Mouse (Mus musculus) neutrophil, adult 5-6 weeks (primary cell): ENCODE results near the gene Tnfsf9. TPM values are rescaled to one million over a fixed set of nuclear protein-coding genes. Genes with fewer than 3 reads are reported as not detected.

Source experiments
- ATAC-seq: fragments of 151-379, 151-347 bp; 2 replicates; pipeline ENCODE4 v1.8.0; 2017; ENCODE audit warnings: mild to moderate bottlenecking, moderate TSS enrichment; ENCODE audit not compliant: insufficient number of reproducible peaks, poor library complexity, low FRiP score, severe bottlenecking; ENCODE audit errors: extremely low read depth
- total RNA-seq: library from RNA; stranded (forward); fragments of 200-1000 nt; gene quantifications from 2 replicates; pipeline ENCODE4 v1.2.3, GENCODE M21; 2017

The Tnfsf9 gene
- total RNA-seq, 1 experiment from 2014 or later: 2.0 TPM

DNA sequence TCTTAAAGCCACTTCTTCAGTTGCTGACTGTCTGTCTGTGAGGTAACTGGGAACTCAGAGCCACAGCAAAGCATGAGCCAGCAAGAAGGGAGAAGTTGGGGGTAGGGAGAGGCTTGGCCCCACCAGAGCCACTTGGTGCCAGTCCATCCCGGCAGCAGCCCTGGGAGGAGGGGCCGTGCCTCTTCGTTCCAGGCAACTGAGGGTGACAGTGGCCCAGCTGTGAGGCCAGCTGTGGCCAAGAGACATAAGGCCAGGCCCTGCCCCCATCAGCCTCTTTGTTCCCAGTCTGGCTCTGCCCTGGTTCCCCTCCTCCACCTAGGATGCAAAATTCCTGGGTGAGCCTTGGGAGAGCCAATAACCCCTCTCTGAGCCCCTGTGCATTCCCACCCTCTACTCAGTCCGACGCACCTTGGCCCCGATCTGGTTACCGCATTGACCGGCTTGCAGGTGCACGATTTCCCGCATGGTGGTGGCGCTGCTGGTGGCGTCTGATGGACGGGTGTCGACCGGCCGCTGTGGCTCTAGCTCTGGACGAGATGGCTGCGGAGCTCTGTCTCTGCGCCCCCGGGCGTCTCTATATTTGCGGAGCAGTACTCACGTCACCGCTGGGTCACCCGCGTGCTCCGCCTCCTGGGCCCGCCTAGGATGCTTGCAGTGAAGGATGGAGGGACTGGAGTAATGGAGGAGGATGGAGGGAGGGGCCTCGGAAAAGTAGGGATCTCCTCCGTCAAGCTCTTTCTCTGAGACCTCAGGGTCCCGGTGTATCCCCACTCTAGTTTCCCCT is 17.9 kb upstream of the Tnfsf9 start, which contains the start of gene Tubb4a:
Tubb4a (minus strand) TSS at position 734 of the 784 bp plus-strand sequence.
- no peak for ATAC-seq

DNA sequence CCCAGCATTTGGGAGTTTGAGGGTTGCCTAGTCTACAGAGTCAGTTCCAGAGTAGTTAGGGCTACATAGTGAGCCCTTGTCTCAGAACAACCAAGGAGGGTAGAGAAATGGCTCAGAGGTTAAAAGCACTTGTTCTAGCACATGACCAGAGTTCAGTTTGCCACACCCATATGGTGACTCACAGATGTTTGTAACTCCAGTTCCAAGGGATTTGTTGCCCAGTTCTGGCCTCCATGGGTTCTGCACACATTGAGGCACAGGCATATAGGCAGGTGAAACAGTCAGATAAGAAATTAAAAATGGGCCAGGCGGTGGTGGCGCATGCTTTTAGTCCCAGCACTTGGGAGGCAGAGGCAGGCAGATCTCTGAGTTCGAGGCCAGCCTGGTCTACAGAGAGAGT is 10.9 kb upstream of the Tnfsf9 start:
- no peak for ATAC-seq

DNA sequence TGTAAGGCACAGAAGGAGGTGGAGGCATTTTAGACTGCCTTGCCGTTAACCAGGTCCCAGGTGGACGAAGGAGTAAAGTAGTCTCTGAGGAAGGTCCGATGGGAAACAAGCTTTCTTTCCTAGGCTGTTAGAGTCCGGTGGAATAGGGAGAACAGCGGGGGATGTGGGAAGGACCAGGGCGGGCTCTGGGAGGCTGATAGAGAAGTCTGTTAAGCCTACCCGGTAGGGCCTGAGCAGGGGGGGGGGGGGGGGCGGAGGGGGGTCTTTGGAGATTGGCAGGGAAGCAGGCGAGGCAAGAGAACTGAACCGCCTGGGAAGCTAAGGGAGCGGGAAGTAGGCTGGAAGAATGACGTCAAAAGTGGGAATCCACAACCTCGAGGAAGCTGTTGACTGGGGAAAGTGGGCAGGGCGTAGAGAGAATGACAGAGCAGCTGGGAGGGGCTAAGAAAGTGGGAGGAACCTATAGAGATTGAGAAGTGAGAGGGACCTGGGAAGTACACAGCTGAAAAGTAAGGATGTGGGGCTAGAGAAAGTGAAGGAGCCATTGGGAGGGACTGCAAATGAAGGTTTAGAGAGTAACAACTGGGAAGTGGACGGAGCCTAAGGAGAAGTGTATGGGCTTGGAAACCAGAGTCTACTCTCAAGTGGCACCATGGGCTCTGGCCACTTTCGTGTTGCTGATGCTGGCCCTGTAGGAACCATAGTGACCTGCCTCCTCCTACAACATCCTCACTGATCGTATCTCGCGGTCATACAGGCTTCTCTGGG is 9.1 kb upstream of the Tnfsf9 start:
- peak; percentile 60 for ATAC-seq

DNA sequence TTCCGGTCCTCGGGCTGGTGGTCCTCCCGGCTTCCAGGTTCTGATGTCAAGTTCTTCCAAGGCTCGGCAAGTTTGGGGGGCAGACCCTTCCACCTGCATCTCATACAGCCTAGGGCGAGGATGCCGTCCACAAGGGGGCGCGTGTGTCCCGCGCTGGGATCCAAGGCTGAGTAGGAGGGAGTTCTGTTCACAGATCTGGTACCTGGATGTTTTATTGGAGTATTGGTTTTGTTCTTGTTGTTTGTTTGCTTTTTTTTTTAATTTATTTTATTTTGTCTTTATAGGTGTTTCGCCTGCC is 8.6 kb upstream of the Tnfsf9 start:
- ATAC-seq: peak; percentile 69

DNA sequence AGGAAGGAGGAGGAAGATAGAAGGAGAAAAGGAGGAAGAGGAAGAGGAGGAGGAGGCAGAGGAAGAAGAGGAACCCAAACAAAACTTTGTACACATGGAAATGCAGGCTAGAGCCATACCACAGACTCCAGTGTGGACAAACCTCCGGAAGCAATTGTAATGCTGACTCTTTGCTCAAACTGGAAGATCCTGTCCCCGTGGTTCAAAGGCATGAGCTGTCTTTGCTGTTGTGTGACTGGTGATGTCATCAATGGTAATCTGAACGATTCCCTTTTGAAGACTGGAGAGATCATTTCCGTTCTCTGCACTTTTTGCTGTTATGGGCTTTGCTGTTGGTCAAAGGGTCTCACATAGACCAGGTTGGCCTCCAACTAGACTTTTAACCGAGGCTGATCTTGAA is 6.8 kb upstream of the Tnfsf9 start:
- ATAC-seq: no peak

DNA sequence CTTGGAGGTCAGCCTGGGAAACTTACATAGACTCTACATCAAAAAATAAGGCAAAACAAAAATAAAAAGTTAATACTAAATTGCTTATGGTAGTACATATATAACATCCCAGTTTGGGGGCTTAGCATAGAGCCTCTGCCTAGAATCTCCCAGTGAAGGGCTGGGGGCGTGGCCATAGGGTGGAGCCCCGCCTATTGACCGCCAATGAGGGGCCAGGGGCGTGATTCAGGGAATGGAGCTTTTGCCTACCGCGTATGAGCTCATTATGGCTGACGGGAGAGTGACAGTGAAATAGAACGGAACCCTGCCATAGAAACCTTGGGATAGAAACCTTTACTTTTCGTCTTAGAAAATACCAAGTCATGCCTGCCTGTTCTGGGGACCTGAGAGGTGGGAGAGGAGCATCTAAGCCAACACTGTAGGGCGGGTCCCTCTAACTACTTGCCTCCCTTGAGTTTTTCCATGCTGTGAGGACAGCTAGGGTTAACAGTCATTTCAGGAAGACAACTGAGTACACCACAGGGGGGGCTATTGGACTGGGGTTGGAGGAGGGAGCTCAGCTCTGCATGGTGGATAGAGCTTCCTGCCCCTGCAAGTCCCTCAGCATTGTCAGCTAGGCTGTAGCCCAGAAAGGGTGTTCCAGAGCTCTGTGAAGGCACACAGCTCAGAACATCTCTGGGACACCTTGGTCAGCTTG is 5.3 kb upstream of the Tnfsf9 start:
- no peak for ATAC-seq

DNA sequence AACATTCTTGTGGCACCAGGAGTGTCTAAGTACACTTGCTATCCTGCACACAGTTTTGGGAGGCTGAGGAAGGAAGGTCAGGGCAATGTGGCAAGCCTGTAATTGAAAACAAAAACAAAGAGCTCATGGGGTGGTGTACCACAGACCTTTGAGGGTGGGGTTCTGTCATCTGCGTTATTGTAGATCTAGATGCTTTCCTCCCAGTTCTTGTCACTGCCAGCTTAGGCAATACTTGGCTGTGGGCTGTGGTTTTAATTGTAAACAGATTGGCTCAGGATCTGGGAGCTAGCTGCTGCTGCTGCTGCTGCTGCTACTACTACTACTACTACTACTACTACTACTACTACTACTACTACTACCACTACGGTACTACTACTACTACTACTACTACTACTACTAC is 2.8 kb upstream of the Tnfsf9 start:
- no peak for ATAC-seq

DNA sequence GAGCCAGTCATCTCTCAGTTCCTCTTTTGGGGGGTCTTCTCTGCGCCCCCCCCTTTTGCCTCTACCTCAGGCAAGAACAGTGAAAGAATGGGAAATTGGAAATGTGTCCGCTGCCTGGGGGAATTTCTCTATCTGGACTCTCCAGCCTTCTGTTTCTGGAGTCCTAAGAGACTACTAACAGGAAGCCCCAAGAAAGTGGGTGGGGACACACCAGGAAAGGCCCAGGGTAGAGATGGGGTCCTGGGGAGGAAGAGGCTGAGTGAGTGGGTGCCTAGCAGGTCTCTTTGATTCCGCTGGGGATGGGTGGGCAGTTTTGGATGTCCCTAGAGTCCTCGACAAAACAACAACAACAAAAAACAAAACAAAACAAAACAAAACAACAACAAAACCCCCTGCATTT is 629 bp upstream of the Tnfsf9 start:
- no peak for ATAC-seq

DNA sequence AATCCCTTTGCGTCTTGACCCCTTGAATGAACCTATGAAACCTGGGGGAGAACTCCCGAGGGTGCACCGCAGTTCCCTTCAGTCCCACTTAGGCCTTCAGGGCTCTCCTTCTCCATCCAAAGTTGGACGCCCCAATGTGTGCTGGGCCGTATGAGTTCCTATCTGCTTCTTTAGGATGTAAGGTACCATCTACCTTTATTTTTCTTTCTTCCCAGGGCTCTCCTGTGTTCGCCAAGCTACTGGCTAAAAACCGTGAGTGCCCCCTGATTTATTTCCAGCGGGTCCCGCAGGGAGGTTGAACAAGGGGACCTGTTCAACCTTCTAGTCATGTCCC is 877 bp downstream of the Tnfsf9 start:
- no peak for ATAC-seq

DNA sequence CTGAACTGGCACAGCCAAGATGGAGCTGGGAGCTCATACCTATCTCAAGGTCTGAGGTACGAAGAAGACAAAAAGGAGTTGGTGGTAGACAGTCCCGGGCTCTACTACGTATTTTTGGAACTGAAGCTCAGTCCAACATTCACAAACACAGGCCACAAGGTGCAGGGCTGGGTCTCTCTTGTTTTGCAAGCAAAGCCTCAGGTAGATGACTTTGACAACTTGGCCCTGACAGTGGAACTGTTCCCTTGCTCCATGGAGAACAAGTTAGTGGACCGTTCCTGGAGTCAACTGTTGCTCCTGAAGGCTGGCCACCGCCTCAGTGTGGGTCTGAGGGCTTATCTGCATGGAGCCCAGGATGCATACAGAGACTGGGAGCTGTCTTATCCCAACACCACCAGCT is 1.9 kb downstream of the Tnfsf9 start:
- ATAC-seq: no peak

DNA sequence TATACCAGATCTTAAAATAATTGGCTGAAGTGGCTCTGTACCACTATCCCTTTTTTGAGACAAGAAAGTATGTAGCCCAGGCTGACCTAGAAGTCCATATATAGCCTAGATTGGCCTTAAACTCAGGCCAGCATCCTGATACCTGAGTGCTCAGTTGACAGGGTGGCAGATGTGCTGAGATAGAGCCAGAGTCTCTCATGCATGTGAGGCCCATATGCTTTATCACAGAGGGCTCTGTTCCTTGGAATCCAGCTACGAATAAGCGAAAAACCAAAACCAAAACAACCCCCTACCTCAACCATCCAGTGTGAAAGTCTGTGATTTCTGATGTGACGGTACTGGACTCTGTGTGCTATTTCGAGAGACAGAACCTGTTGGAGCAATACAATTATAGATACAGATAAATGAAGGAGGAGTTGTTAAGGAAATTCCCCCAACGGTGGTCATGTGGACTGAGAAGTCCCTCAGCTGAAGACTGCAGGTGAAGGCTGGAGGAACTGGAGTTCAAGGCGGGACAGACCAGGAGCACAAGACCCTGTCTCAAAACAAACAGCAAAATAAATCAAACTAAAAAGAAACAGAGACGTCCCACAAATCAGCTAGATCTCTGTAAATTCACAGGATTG is 3.0 kb downstream of the Tnfsf9 start:
- ATAC-seq: no peak

DNA sequence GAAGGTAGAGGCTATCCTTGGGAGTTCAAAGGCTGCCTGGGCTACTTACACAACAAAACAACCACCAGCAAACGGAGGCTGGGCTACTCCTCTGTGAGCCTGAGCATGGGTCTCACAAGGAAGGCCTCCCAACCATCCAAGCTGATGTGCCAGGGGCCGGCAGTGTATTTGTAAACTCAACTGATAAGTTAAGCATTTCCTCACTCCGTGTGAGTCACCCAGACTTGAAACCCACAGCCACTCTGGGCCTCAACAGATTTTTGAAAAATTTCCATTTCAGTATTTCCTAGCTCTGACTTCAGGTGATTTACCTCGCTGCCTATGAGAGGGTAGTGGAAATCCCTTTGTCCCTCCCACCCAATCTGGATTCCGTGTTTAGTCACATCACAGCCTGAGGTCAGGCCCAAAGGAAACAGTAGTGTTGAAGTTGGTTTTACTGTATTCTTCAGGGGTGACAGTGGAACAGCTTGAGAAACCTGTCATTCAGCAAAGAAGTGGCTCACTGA is 3.6 kb downstream of the Tnfsf9 start:
- ATAC-seq: no peak

DNA sequence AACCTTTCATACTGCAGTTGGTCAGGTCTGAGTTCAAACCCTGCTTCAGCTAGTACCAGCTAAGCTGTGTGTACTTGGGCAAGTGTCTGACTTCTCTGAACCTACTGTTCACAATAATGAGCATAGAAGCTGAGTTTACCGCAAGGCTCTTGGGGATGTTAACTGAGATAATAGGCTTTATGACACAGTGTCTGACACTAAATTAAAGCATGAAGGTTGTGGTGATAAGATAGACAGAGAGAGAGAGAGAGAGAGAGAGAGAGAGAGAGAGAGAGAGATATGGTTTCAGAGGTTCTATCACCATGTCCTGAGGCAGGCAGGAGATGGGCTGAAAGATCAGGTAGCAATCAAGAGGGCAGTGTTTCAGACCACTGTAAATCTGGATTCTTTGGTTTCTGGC is 4.9 kb downstream of the Tnfsf9 start:
- ATAC-seq: no peak

DNA sequence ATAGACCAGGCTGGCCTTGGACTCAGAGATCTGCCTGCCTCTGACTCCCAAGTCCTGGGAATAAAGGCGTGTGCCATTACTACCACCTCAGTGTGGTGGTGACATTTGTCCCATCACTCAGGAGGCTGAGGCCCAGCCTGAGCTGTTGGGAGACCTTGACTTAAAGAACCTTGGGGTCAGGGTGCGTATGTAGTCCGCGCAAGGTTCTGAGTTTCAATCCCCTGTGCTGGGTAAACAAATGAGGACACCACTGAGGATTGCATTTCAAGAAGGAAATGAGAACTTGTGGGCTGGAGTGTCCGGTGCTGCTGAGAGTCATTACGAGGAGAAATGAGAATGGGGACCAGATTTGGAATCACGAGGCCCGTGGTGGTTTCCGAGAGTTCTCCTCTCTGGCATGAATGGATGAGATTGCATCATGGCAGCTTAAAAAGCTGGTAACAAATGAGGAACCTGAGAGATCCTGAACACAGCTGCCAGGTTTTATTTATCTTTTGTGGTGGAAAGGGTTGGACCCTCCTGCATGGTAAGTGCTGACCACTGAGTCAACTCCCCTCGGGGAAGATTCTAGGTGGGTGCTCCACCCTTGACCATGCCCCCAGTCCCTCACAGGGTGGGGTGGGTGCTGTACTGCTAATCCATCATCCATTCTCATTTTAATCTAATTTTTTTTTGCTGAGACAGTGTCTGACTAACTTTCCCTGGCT is 7.8 kb downstream of the Tnfsf9 start:
- no peak for ATAC-seq

DNA sequence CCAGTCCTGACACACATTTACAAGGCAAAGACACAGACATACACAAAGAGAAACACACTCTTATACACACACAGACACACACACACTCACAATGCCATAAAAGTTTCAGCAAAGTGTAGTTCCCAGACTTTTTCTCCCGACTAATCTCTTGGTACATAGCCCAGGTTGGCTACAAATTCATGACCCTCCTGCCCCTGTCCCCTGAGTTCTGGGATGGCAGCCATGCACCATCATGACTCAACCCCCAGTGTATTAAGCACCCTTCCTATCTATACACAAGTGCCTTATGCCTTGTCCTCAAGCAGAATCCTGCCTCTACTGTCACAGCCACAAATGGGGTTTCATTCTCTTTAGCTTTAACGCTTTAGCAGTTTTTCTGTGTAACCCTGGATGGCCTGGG is 11.7 kb downstream of the Tnfsf9 start:
- no peak for ATAC-seq

DNA sequence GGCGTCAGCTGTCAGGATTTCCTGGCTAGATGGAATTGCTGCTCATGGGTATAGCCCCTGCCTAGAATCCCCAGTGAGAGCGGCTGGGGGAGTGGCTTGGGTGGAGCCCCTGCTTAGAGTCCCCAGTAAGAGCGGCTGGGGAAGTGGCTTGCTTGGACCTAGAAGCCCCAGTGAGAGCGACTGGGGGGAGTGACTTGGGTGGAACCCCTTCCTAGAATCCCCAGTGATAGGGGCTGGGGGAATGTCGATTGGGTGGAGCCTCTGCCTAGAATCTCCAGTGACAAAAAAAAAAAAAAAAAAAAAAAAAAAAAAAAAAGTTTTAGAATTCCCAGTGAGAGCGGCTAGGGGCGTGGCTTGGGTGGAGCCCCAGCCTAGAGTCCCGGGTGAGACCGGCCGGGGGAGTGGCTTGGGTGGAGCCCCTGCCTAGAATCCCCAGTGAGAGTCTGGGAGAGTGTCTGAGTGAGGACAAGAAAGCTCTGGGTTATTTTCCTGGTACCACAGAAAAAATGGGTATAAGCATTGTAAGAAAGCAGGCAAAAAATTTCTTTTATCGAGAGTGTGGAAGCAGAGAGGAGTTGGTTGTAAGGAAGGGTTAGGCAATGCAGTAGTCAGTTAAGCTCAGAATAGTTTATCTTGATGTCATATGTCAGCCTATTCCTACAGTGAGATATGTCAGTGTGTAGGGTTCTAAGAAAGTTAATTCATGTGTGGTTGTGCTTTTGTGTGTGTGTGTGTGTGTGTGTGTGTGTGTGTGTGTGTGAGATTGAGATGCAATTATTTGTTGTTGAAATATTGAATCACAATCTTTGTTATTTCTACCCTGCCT is 13.6 kb downstream of the Tnfsf9 start:
- ATAC-seq: no peak

DNA sequence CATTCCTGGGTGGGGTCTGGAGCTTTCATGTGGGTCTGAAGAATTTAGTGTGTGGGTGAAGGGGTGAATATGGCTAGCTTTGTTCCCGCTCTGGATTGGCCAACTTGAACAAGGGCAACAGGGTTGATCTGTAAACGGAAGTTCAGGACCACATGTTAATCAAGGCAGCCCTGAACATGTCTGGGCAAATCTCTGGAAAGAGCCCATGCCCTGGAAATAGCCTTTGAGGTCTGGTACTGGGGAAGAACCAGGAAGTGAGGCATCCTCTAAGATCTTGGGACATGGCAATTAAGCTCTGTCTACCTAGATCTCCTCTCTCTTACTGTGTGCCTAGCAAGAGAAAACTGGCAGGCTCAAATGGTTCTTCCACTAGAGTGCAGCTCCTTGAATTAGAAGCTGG is 16.7 kb downstream of the Tnfsf9 start:
- ATAC-seq: no peak
